Mouse (Mus musculus): ENCODE measurements around the gene Stoml1. TPM values are rescaled to one million over a fixed set of nuclear protein-coding genes. Genes with fewer than 3 reads are reported as not detected.

The Stoml1 gene
- 33.0 TPM for total RNA-seq (2023)

DNA sequence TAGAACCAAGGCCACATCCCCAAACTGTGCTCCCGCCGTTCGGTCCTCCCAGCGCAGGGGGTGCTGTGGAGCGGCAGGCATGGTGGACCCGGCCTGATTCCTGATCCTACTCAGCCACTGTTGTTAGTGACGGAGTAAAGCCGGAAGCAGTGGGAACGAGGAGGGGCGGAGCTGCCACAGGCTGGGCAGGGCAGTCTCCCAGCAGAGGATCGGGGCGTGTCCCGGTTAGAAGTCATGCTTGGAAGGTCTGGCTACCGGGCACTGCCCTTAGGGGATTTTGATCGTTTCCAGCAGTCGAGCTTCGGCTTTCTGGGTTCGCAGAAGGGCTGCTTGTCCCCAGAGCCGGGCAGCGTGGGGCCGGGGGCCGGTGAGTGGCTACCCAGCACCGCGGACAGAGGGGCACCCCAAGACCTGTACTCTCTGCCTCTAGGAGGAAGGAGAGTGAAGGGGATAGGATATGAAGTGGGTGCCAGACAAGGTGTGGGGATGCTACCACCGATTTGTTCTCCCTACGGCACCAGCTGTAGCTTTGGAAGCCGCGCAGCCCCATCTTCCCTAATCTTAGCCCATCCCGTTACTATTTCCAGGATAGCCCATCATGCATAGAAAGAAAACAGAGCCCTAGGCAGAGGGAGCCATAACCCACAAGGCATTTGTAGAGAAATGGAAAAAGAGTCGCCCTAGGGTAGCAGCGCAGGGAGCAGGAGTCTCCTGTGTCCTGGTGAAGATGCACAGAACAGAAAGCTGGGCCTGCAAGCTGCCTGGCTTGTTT is at the start of gene Stoml1:
TSS of gene Stoml1 (plus strand) at position 132 of the 772 bp plus-strand sequence.

DNA sequence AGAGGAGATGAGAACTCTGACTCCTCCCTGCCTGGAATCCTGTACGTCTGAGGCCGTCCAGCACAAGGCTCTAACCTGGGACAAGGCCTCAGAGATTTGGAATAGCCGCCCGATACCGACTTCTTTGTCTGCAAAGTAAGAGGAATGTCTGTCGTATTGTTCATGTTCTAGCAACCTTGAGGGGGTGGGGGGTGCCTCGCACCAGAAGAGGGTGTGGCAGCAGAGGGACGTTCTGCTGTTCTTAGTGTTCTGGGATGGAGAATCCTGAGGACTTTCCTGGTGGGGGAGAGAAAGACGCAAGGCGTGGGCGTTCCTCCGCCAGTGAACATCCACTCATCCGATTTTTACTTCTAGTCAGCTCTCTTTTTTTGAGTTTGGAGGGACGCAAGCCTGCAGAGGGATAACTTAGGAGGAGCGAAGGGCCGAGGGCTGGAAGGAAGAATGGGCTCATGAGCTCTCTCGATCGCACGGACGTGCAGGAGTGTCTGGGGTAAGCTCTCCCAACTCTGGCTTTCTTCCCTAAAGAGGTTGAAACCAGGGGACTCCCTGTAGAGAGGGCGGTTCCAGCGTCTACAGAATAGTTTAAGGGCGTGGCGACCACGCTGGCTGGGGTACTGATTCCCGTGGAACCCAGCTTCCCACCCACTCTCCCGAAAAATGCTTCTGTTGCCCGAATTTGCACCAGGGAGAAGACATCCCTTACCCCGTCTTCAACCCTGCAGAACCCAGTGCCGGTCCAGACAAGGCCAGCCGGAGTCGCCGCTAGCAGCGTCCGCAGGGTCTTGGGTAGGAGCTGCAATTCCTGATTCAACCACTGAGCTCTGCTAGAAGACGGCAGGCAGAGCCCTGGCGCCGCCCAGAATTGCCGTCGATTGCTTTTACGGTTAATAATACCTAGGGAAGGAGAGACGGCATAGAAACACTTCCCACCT is 49.2 kb upstream of the Stoml1 start, which contains the start of the genes Islr and Islr2:
TSS of gene Islr (minus strand) at position 791 of the 932 bp plus-strand sequence.
TSS of gene Islr2 (minus strand) at position 804 of the 932 bp plus-strand sequence.

GRCm38 (mm10) chr9:58249592-58250192 is 3.3 kb upstream of the Stoml1 start, which contains the start of gene Pml:
Gene Pml (minus strand): TSS chr9:58249786.

Other genes with a start within 250 kb of the Stoml1 start
- 0.27 TPM for gene Cyp11a1, start 246.8 kb upstream of the Stoml1 start, total RNA-seq (2023)
- gene Stra6, start 189.4 kb upstream of the Stoml1 start, total RNA-seq (2023) = 2.3 TPM
- gene Ccdc33, start 134.3 kb upstream of the Stoml1 start, total RNA-seq (2023) = not detected
- gene Islr, start 48.9 kb upstream of the Stoml1 start, total RNA-seq (2023) = not detected
- 0.38 TPM for gene Islr2, start 48.8 kb upstream of the Stoml1 start, total RNA-seq (2023)
- gene Pml, start 3.4 kb upstream of the Stoml1 start, total RNA-seq (2023) = 82.1 TPM
- 1.1 TPM for gene Loxl1, start 60.0 kb downstream of the Stoml1 start, total RNA-seq (2023)
- not detected for gene Tbc1d21, start 117.3 kb downstream of the Stoml1 start, total RNA-seq (2023)
- gene Insyn1, start 235.4 kb downstream of the Stoml1 start, total RNA-seq (2023) = not detected

Measured in CD4-positive naive resting alpha-beta T cell, adult 57 days (primary cell).